Mouse (Mus musculus): ENCODE data around the gene Fcrl5.

Fcrl5 gene

GRCm38 (mm10) chr3:87500088-87501055 lies 64.8 kb downstream of the Fcrl5 start:
- peak; percentile 65 for DNase-seq (ENCODE audit: low read depth, low spot score)

- DNase-seq (ENCODE audit: low read depth, low spot score), result peak; percentile 56
Measured at GRCm38 (mm10) chr3:87501151-87501550, 65.6 kb downstream of the Fcrl5 start.

- no peak for DNase-seq (ENCODE audit: low read depth, low spot score)
Measured at GRCm38 (mm10) chr3:87502771-87503170, 67.2 kb downstream of the Fcrl5 start.

GRCm38 (mm10) chr3:87504330-87504729 lies 68.8 kb downstream of the Fcrl5 start:
- DNase-seq (ENCODE audit: low read depth, low spot score), result peak; percentile 76

DNA sequence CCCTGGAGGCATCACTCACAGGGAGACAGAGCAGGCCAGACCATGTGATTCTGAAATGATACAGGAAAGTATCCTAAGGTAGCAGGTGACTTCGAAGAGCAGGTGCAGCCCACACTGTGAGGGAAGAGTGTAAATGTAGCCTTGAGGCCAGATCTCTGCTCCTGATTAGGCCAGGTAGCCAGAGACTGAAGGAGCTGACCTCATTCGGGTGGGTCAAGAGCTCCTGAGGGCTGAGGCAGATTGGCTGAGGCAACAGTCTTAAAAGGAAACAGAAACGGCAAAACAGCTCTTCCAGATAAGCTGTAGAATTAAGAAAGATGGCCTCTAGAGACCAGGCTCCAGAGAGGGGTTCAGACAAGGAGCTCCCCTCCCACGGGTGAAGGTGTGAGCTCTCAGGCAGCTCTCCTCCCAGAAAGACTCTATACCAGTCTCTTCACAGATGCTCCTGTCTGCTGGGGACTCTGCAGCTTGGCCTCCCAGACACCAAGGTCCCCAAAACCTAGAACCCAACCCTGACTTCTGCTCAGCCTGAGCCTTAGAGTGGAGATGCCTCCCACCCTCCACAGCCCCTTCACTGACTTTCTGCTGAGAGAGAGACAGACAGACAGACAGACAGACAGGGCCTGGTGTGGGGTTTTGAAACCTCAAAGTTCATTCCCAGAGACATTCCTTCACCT lies 69.3 kb downstream of the Fcrl5 start:
- no peak for DNase-seq (ENCODE audit: low read depth, low spot score)

GRCm38 (mm10) chr3:87506456-87507416 lies 71.2 kb downstream of the Fcrl5 start:
- no peak for DNase-seq (ENCODE audit: low read depth, low spot score)

- peak; percentile 89 for DNase-seq (ENCODE audit: low read depth, low spot score)
Measured at GRCm38 (mm10) chr3:87508205-87508901, 72.8 kb downstream of the Fcrl5 start.

GRCm38 (mm10) chr3:87509061-87509460 lies 73.5 kb downstream of the Fcrl5 start:
- no peak for DNase-seq (ENCODE audit: low read depth, low spot score)

- no peak for DNase-seq (ENCODE audit: low read depth, low spot score)
Measured at GRCm38 (mm10) chr3:87510832-87511231, 75.3 kb downstream of the Fcrl5 start.

GRCm38 (mm10) chr3:87511971-87512765 lies 76.6 kb downstream of the Fcrl5 start:
- DNase-seq (ENCODE audit: low read depth, low spot score), result peak; percentile 64

- DNase-seq (ENCODE audit: low read depth, low spot score), result peak; percentile 42
Measured at GRCm38 (mm10) chr3:87515567-87516081, 80.1 kb downstream of the Fcrl5 start.

- DNase-seq (ENCODE audit: low read depth, low spot score), result no peak
Measured at GRCm38 (mm10) chr3:87518425-87518824, 82.9 kb downstream of the Fcrl5 start.

GRCm38 (mm10) chr3:87521126-87521525 lies 85.6 kb downstream of the Fcrl5 start:
- DNase-seq (ENCODE audit: low read depth, low spot score), result no peak

DNA sequence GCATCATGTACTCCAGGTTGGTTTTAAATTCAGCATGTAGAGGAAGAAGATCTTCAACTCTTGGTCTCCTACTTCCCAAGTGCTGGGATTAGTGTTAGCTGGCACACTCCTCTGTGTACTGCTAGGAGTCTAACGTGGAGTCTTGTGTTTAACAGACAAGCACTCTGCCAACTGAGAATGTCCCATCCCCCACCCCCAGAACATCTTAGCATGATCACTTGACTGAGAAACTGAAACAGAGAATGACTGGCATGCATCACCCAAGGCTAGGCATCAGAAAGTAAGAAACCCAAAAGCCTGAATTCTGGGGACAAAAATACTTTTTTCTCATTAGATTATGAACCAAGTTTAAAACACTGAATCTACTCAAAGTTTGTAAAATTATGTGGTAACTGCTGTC lies 86.3 kb downstream of the Fcrl5 start:
- no peak for DNase-seq (ENCODE audit: low read depth, low spot score)

DNA sequence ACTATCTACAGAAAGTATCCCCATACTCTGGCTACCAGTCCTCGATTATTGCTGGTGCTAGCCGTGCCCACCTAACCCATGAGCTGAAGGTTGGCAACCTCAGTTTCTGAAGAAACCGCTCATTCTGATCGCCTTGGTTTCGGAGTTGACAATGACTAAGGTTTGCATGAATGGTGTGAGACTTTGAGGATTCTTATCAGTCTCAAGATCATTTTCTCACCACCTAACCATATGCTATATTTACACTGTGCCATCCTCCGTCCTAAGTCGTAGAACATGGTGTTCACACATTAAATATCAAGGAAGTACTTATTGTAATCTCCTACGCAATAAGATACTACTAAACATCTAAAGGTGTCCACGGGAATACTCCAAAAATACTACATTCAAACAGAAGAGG lies 88.1 kb downstream of the Fcrl5 start:
- DNase-seq (ENCODE audit: low read depth, low spot score), result no peak

DNA sequence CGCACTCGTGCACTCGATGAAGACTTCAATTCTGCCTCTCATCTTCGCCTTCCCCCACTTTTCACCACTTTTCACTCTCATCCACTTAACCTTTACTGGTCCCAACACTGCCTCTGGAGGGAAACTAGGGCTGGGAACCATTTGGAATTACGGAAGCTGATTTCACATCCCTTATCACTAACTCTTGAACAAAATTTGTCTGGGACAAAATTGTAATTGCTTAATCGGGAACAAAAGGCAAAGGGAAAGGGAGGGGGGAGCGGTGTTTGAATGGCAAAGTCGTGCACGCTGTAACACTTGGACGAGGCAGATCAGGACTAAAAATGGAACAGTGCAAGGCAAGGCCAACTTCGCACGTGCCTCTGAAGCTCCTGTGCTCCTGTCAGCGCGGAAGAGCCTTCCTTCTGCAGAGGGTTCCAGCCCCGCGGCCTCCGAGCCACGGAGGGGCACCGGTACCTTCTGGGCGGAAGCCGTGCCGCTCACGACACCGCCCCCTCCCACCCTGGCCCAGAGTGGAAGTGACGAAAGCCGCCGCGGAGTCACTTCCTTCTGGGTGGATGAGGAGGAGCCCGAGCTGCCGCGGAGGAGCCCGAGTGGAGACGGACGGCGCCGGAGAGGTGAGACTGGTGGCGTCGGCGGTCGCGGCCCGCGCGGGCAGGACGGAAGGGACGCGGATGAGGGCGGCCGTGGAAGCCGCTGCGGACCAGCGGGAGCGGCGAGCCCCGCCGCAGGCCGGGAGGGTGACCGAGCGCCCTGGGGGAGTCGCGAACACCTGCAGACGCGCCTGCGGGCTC lies 89.7 kb downstream of the Fcrl5 start, which contains the start of gene Etv3:
TSS of gene Etv3 (plus strand) at position 365 of the 794 bp plus-strand sequence.
- DNase-seq (ENCODE audit: low read depth, low spot score), result peak; percentile 87

DNA sequence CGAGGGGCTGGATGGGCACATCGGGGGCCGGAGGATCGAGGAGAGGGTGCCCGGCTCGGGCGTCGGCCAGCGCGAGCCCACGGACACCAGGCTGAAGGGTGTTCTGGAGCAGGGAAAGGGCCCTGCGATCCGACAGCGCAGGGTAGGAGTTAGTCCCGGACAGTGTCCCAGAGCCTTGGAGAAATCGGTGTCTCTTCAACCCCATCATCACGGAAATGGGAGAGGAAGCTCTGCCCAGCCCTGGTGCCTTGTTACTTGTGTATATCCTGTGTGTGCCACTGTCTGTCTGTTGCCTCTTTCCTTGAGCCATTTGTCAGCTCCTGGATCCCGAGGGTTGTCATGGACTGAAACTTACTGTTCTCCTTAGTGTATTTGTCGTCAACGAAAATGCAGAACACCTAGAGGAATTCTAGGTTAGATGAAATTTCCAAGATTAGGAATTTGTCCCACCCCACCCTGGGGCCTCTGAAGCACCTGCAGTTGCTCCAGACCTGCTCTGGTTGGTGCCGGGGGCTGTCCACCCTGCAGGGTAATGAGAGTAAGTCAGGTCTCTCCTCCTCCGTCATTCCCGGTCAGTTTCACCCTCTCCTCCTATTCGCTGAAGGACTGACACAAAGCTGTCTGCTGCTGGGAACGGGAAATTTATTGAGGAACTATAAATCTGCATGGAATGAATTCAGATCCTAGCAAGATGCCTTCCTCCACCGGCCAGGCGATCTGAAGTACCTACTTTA lies 90.4 kb downstream of the Fcrl5 start:
- peak; percentile 37 for DNase-seq (ENCODE audit: low read depth, low spot score)

DNA sequence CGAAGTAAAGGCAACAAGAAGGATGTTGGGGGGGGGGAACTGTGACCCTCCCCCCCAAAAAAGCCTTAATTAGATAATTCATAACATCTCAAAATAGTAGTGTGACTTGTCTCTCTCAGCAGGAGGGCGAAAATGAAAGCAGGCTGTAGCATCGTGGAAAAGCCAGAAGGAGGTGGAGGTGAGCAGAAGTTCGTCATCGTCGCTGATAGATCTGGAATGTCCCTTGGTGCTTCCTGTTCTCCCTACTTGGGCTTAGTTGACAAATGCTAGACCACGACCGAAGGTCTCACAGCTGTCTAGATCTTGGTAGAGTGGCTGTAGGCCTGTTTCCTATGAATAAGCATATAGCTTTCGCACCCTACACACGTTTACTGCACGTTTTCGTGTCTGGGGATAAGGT lies 91.6 kb downstream of the Fcrl5 start:
- DNase-seq (ENCODE audit: low read depth, low spot score), result no peak

All from R1 (cell line).